Mouse (Mus musculus) limb, embryonic 14.5 days (tissue): ENCODE data around the gene Slc13a2. TPM values are rescaled to one million over a fixed set of nuclear protein-coding genes. Genes with fewer than 3 reads are reported as not detected.

ENCODE experiments used
- ATAC-seq: fragments of 200-750 bp; cut with Nextera tagmentation; 2 replicates; pipeline ENCODE4 v1.8.0; 2017; ENCODE audit warnings: low read depth, moderate number of reproducible peaks, moderate TSS enrichment; ENCODE audit not compliant: low FRiP score
- DNase-seq: peaks from one replicate; pipeline ENCODE4 v3.0.0-alpha.2; 2015; ENCODE audit warnings: low spot score
- H3K27ac ChIP-seq: fragments of 300-500 bp; sonication (generic); replicated peaks from 2 replicates; pipeline ENCODE4 v1.5.1; 2014; ENCODE audit warnings: low read depth, mild to moderate bottlenecking, low read length, moderate library complexity, mixed read lengths
- H3K27me3 ChIP-seq: fragments of 300-500 bp; sonication (generic); 2 replicates; pipeline ENCODE4 v1.6.1; 2014; ENCODE audit warnings: low read length, mixed read lengths; ENCODE audit not compliant: control insufficient read depth, insufficient read depth
- H3K36me3 ChIP-seq: fragments of 300-500 bp; sonication (generic); 2 replicates; pipeline ENCODE4 v1.6.1; 2014; ENCODE audit warnings: mild to moderate bottlenecking, low read length, moderate library complexity, mixed read lengths; ENCODE audit not compliant: control insufficient read depth, insufficient read depth
- H3K4me1 ChIP-seq: fragments of 300-500 bp; sonication (generic); 2 replicates; pipeline ENCODE4 v1.6.1; 2014; ENCODE audit warnings: antibody characterized with exemption, low read length, mixed read lengths; ENCODE audit not compliant: control insufficient read depth, insufficient read depth
- H3K4me2 ChIP-seq: fragments of 300-500 bp; sonication (generic); replicated peaks from 2 replicates; pipeline ENCODE4 v1.6.1; 2014; ENCODE audit warnings: low read depth, mild to moderate bottlenecking, low read length, moderate library complexity; ENCODE audit not compliant: severe bottlenecking
- H3K4me3 ChIP-seq: fragments of 300-500 bp; sonication (generic); replicated peaks from 2 replicates; pipeline ENCODE4 v1.5.1; 2014; ENCODE audit warnings: low read length
- H3K9ac ChIP-seq: fragments of 300-500 bp; sonication (generic); 2 replicates; pipeline ENCODE4 v1.6.1; 2014; ENCODE audit warnings: mild to moderate bottlenecking, low read depth, low read length, moderate library complexity; ENCODE audit not compliant: severe bottlenecking
- H3K9me3 ChIP-seq: fragments of 300-500 bp; sonication (generic); 2 replicates; pipeline ENCODE4 v1.6.1; 2016; ENCODE audit warnings: low read length; ENCODE audit not compliant: control insufficient read depth
- POLR2A ChIP-seq: fragments of 200-500 bp; IDR thresholded peaks from 2 replicates; pipeline ENCODE4 v1.8.0; 2012; ENCODE audit warnings: inconsistent platforms, mild to moderate bottlenecking, moderate library complexity, borderline replicate concordance; ENCODE audit not compliant: insufficient read depth, insufficient read length; ENCODE audit errors: extremely low read depth
- WGBS: fragments of 180-500 bp; shearing (Covaris S2); extraction: QIAGEN DNeasy Blood & Tissue Kit; methylation state at CpG from one replicate; pipeline ENCODE4 v1.1.7; 2014; 5-methylcytosine and 5-hydroxymethylcytosine counted together
- polyA plus RNA-seq, 2 experiments: library from polyadenylated mRNA; depleted of rRNA in 1 of 2; stranded (reverse) in 1 of 2; unstranded in 1 of 2; fragments of >200 nt; fragmentation: Nextera tagmentation in 1 of 2; extraction: Ambion mirVana in 1 of 2; gene quantifications; 2 replicates each; pipeline versions ENCODE4 v1.2.1 to v1.2.3; 2012 to 2014

Slc13a2 gene
- polyA plus RNA-seq, 2 experiments = 0.03 to 0.10 TPM

GRCm38 (mm10) chr11:78377549-78378159 is 44.4 kb downstream of the Slc13a2 start:
- no peak overlapping the region for H3K4me2 ChIP-seq
- ATAC-seq = no peak
- H3K4me1 ChIP-seq = peaks cover 13% of the 10 kb centered on the region

DNA sequence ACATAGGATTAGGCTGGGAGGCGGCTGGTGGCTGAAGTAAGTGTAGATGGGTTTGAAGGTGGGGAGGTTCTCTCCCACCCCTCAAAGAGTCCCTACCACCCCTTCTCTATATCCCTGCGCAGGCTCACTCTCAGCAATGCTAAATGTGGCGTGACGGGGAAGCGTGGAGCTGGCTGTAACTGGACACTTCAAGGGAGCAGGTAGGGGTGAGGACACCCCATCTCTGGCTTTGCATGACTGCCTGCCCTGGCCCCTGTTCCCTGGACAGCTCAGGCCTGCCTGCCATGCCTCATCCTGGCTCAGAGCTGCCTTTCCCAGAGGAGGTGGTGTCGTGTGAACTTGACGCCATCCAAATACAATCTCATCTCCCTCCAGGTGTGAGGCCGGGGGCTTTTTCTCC is 47.9 kb downstream of the Slc13a2 start:
- no peak overlapping the region for H3K4me3 ChIP-seq
- H3K9me3 ChIP-seq = no peaks in the 10 kb centered on the region
- no peaks in the 10 kb centered on the region for H3K36me3 ChIP-seq
- H3K4me1 ChIP-seq = peaks cover 13% of the 10 kb centered on the region
- H3K4me2 ChIP-seq = no peak overlapping the region
- H3K9ac ChIP-seq = no peak overlapping the region
- TF ChIP-seq POLR2A = no peak
- no peak for ATAC-seq
- no peaks in the 10 kb centered on the region for H3K27me3 ChIP-seq
- H3K27ac ChIP-seq = no peak overlapping the region
- WGBS = 60% methylated on average over 8 of the region's 8 CpGs
- no peak for DNase-seq

More at GRCm38 (mm10) chr11:78377549-78378159, 44.4 kb downstream of the Slc13a2 start:
- no peaks in the 10 kb centered on the region for H3K36me3 ChIP-seq
- WGBS = 4% methylated on average over 9 of the region's 12 CpGs
- H3K9ac ChIP-seq = no peak overlapping the region
- H3K27me3 ChIP-seq = no peaks in the 10 kb centered on the region
- H3K4me3 ChIP-seq = no peak overlapping the region
- no peak overlapping the region for H3K27ac ChIP-seq
- no peak for TF ChIP-seq POLR2A
- H3K9me3 ChIP-seq = no peaks in the 10 kb centered on the region
- DNase-seq = no peak

DNA sequence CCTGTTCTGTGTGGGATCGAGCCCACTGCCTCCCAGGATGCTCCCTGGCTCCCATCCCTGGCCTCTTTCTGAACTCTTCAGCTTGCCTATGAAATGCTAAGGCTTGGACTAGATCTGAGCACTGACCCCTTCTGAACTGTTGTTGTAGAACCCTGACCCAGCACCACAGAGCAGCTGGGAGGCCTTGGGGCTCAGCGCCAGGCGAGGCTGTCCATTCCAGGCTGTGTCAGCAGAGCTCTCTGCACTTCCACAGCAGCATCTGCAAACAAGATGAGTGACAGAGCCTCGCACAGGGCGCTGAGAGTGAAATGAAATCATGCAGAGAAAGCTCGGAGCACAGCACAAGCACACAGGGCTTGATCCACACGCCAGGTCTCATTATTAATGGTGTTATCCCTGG is 49.4 kb downstream of the Slc13a2 start:
- ATAC-seq = no peak
- WGBS = 69% methylated on average over 7 of the region's 7 CpGs
- H3K27ac ChIP-seq = no peak overlapping the region
- DNase-seq = no peak
- no peak overlapping the region for H3K4me3 ChIP-seq
- H3K9ac ChIP-seq = no peak overlapping the region
- H3K4me2 ChIP-seq = no peak overlapping the region
- H3K4me1 ChIP-seq = peaks cover 11% of the 10 kb centered on the region
- no peaks in the 10 kb centered on the region for H3K9me3 ChIP-seq
- H3K36me3 ChIP-seq = no peaks in the 10 kb centered on the region
- no peak for TF ChIP-seq POLR2A
- H3K27me3 ChIP-seq = no peaks in the 10 kb centered on the region

DNA sequence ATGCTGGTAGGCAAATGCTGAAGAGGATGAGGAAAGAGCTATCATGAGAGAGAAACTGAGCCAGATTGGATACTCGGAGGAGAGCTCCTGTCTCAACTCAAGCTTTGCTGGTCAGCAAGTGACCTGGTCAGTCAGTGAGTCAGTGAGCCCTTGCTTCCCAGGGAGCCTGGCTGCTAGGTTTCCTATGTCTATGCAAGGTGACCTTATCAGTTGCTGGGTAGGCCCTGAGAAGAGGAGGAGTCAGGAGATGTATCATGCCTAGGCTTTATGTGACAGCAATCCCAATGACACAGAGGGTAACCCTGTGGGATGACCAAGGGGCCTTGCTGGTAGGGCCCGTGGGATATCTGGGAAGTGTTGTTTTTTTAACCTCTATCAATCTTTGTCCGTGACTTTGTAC is 49.9 kb downstream of the Slc13a2 start:
- H3K36me3 ChIP-seq = no peaks in the 10 kb centered on the region
- H3K9ac ChIP-seq = no peak overlapping the region
- no peaks in the 10 kb centered on the region for H3K9me3 ChIP-seq
- no peak overlapping the region for H3K4me2 ChIP-seq
- no peaks in the 10 kb centered on the region for H3K27me3 ChIP-seq
- no peak overlapping the region for H3K4me3 ChIP-seq
- peaks cover 7% of the 10 kb centered on the region for H3K4me1 ChIP-seq
- ATAC-seq = no peak
- WGBS = 77% methylated on average over 3 of the region's 3 CpGs
- DNase-seq = no peak
- H3K27ac ChIP-seq = no peak overlapping the region
- no peak for TF ChIP-seq POLR2A

- Histone ChIP-seq H3K9me3 (no peaks in the 10 kb centered on the region), H3K9ac (no peak overlapping the region), H3K4me1 (peaks cover 7% of the 10 kb centered on the region; the same call in 1 of the 2 replicates), H3K4me2 (no peak overlapping the region), H3K36me3 (no peaks in the 10 kb centered on the region), H3K27me3 (no peaks in the 10 kb centered on the region), H3K4me3 (no peak overlapping the region), H3K27ac (no peak overlapping the region)
- ATAC-seq (no peak), DNase-seq (no peak)
- TF ChIP-seq POLR2A = no peak
- WGBS = 85% methylated on average over 11 of the region's 11 CpGs
These were observed 50.3 kb downstream of the Slc13a2 start for GRCm38 (mm10) chr11:78371711-78372110.
